Mouse (Mus musculus) naive thymus-derived CD4-positive, alpha-beta T cell, adult 2 months (primary cell): ENCODE data around the gene Gm15517.

Experiments used
- DNase-seq: peaks from one replicate; pipeline ENCODE4 v3.0.0-alpha.2; 2011; ENCODE audit warnings: low read depth

Gm15517 gene

DNA sequence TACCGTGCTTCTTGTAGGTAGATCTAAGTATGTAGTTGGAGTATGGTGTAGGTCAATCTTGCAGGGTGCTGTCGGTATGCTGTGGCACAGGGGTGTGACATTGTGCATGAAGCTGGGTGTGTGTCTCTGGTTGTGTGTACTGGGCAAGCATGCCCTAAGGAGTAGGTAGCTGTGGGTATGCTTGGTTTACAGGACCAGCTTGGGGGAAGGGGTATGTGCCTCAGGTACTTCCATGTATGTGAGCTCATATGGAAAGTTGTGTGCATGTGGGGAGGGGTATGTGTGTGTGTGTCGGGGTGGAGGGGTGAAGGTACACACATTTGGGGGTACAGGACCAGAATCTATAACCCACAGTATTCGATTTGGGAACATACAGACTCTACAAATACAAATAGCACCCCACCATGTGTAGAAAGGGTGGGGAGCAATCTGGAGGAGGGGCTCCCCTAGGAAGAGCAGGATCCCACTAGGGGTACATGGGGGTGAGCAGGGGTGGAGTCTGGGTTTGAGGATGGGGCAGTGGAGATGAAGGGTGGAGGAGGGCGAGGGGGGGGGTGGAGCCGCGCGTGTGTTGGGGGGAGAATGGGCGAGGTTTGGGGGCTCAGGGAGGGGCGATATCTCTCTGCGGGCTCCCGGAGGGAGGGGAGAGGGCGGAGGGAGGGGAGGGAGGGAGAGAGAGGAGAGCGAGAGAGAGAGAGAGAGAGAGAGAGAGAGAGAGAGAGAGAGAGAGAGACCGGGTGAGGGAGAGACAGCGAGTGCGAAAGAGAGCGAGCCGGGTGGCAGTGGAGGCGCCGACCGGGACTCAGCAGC lies 48.4 kb downstream of the Gm15517 start, which contains the start of gene Shank1:
Gene Shank1 (plus strand): TSS at position 779 of the 810 bp plus-strand sequence.
- peak; percentile 13 for DNase-seq

DNA sequence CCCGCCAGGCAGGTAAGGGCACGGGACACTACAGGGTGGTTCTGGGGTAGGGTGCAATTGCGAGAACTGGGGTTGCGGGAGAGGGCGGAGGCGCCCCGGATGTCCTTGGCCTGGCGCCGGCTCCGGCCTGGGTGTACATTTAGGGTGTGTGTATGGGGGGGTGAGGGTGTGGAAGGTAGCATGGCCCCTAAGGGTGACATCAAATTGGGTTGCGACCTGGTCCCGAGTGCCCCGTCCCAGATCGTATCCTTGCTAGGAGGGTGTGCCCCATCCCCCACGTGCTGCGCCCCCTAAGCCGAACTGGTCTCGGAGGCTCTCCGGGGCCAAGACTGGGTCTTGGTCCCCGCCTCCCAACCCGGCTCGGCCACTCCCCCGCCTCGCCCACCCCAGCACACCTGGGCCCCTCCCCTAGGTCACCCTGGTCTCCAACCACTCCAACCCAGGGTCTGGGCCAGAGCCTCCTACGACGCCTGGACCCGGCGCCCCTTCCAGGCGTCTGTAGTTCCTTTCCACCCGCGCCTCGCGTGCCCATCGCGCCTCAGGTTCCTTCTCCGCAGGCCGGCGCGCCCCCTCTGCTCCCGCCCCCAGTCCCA lies 49.1 kb downstream of the Gm15517 start:
- DNase-seq, result peak; percentile 28

DNA sequence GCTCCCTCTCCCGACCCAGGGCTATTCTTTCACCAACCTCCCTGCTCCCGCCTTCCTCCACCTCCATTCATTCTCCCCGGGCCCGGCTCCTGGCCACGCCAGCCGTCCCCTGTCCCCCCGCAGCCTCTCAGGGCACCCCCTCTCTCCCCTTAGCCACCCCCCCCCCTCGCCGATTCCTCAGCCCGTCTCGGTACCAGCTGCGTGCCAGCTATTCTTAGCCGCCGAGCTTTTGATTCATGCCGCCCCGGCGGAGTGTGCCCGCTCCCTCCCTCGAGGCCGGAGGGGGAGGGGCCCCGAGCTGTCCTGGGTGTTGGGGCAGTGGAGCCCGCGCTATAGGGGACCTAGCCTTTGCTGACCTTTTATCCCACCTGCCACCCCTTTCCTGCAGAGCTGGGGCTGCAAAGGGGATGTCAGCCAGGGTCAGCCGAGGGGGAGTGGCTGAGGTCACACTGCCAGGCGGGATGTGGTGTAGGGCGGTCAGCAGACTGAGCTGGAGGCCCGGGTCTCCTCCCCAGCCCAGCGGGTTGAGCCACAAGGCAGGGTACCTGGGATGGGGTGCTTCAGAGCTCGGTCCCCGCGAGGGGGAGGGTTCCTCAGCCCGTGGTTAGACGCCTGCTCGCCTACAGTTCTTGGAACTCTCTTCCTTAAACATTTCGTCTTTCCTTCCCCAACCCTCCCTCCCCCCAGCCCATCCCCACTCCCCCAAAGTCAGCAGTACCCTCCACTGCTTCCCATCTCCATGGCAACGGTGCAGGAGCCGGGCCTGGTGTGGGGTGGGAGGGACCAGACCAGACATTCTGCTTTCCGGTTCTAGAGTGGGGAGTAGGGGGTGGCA lies 49.8 kb downstream of the Gm15517 start:
- peak; percentile 28 for DNase-seq
